Mouse (Mus musculus) thymus, postnatal 14 days (tissue): ENCODE measurements around the gene Tmem107.
A peak's percentile ranks its signal among the peaks of the same experiment; 100 is the strongest.

Experiments used
- DNase-seq: peaks from one replicate; pipeline ENCODE4 v3.0.0; 2021

The Tmem107 gene

DNA sequence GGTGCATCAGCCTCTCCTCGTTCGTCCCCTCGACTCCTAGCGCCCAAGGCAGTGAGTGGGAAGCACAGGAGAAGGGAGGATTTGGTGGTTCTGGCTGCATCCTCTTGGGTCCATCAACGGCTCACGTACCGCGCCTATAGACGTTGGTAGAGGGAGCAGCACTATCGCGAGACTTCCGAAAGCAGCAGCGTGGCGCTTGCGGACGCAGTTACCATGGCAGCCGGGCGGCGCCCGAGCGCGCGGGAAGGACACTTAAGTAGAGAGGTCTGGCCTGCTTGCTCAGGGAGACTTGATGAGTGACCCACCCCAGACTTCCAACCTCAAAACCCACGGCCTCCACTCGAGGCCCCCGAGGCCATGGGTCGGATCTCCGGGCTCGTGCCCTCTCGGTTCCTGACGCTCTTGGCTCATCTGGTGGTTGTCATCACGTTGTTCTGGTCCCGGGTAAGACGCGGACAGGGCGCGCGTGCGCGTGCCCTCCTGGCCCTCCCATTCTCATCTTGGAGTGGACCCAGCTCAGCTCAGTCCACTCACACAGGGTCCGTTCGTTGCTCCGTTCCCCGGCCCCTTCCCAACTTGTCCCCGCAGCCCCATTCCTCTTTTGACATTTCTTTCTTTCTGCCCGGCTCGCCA lies at the start of gene Tmem107:
Gene Tmem107, plus strand, starts transcription at position 217 of the 633 bp plus-strand sequence.
- DNase-seq = peak; percentile 93

- DNase-seq = no peak
Observed at GRCm38 (mm10) chr11:69026562-69026961, 44.0 kb upstream of the Tmem107 start.

GRCm38 (mm10) chr11:69028805-69029204 lies 41.8 kb upstream of the Tmem107 start:
- DNase-seq = peak; percentile 21

DNA sequence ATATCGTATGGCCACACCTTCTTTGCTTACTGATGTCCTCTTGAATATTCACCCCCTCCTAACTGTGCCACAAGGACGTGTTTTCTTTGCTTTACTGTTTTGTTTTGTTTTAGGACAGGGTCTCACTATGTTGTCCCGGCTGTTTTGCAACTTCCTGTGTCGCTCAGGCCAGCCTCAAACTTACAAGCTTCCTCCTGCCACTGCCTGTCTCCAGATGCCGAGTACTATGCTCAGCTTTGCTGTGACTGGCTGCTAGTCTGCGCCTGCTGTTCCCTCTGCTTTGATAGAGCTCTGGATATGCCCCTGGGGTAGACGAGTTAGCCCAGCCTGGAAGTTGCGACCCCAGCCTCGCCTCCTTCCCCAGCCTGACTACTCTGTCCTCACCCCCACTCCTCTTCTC lies 37.1 kb upstream of the Tmem107 start:
- DNase-seq = no peak

- DNase-seq = no peak
Observed at GRCm38 (mm10) chr11:69034585-69034984, 36.0 kb upstream of the Tmem107 start.

DNA sequence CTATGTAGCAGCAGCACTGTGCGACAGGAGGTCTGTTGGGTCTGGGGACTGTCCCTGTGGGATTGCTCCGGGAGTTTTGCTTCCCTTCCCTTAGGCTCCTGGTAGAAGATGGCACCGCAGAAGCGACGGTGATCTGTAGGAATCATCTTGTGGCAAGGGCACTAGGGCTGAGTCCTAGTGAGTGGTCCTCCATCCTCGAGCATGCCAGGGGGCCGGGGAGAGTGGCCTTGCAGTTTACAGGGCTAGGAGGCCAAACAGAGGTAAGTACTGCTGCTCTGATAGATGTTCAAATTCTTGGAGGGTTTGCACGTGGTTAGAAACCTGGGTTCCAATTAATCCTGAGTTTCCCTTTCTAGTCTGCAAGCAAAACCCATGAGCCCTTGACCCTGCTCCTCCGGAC lies 35.2 kb upstream of the Tmem107 start:
- no peak for DNase-seq

GRCm38 (mm10) chr11:69035849-69036248 lies 34.8 kb upstream of the Tmem107 start:
- peak; percentile 85 for DNase-seq

DNA sequence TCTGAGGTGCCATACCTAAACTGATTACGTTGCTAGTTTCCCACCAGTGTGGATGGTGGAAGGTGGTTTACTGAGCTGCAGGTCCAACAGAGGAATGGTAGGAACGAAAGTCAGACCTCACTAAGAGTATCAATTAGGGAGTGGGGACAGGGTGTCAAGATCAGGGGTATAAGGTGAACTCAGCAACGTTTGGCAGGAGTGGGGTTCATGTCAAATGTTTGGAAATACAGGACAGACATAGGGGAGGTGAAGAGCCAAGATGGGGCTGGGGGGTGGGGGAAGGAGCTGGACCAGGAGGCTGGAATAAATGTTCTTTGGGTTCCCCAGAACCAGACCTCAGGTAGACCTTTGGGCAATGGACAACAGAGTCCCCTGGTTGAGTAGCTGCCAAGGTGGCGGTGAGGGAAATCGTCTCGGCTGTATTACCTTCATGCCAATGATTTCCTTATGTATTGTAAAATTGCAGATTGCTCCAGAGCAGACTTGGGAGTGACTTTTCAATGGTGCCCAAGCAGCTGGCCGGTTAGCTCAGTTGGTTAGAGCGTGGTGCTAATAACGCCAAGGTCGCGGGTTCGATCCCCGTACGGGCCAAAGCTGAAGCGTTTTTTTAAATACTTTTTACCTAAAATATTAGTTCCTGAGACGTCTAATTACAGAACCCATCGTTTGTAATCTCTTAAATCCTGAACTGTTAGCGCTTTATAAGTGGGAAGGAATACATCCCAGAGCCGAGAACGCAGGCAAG lies 33.9 kb upstream of the Tmem107 start:
- DNase-seq = peak; percentile 87

GRCm38 (mm10) chr11:69037231-69038061 lies 33.2 kb upstream of the Tmem107 start:
- peak; percentile 88 for DNase-seq

GRCm38 (mm10) chr11:69038173-69038572 lies 32.4 kb upstream of the Tmem107 start:
- no peak for DNase-seq

- DNase-seq = peak; percentile 90
Observed at GRCm38 (mm10) chr11:69045531-69046394, 24.8 kb upstream of the Tmem107 start, which contains the start of gene Aurkb. Gene Aurkb (plus strand): TSS chr11:69045647.

GRCm38 (mm10) chr11:69046395-69046774 lies 24.2 kb upstream of the Tmem107 start:
- DNase-seq = no peak

DNA sequence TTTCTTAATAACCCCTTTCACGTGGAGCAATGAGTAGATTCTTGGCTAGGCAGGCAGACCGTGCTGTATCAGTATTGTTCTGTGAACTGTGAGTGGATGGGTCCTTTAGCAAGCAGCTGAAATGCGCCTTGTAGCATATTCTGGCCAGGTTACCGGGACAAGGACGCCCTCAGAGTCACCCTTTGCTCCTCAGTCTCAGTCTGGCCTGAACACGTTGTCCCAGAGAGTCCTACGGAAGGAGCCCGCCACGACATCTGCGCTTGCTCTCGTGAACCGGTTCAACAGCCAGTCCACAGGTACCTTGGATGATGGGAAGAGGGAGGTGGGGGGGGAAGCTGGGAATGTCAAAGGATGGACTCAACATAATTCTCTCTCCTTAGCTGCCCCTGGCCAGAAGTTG lies 23.0 kb upstream of the Tmem107 start:
- no peak for DNase-seq

- no peak for DNase-seq
Observed at GRCm38 (mm10) chr11:69048151-69048550, 22.5 kb upstream of the Tmem107 start.

DNA sequence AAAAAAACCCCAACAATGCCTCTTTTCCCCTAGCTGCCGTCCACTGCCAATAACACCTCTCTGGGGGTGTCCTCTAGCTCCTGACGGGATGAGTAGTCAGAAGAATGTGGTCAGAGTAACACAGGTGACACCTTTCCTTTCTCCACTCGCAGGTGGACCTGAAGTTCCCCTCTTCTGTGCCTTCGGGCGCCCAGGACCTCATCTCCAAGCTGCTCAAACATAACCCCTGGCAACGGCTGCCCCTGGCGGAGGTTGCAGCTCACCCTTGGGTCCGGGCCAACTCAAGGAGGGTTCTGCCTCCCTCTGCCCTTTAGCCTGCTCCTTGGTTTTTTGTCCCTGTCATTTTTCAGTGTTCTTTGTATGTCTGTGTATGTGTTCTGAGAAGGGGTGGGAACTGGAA lies 19.9 kb upstream of the Tmem107 start:
- no peak for DNase-seq

DNA sequence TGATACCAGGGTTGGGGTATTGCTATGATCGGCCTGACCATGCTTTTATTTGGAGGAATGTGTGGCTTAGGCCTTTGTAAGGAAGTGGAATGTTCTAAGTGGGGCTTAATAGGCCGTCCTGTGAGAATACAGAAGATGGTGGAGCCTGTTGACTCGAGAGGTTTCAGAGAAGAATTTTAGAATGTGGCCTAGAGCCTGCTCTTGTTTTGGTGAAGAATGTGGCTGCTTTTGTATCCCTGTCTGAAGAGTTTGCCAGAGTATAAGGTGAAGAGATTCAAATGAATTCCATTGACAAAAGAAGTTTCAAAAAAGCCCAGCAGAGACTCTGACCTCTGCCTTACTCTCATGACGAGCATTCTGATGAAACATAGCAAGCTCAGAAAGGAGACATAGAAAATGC lies 18.8 kb upstream of the Tmem107 start:
- no peak for DNase-seq

DNA sequence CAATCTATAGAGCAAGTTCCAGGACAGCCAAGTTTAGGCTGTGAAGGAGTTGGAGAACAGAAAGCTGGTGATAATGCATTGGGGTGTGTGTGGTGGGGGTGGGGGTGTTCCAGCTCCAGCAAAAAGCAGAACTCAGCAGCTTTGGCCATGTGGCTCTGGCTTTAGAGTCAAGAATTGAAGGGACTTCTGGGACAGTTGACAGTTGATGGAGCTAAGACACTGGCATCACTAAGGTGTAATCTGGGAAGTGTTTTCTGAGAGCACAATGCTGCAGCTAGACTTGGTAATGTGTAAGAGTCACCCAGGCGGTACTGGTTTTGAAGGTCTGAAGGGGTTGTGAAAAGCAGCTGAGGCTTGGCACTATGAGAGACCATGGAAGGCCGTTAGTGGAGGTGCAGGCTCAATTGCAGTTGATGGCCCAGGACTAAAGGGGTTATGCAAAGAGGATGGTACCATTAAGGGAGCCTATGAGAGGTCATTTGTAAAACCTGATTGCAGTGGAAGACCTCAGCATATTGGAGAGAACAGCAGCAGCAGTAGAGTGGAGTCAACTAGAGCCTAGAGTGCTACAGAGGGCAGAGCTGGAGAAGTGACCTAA lies 17.7 kb upstream of the Tmem107 start:
- no peak for DNase-seq

DNA sequence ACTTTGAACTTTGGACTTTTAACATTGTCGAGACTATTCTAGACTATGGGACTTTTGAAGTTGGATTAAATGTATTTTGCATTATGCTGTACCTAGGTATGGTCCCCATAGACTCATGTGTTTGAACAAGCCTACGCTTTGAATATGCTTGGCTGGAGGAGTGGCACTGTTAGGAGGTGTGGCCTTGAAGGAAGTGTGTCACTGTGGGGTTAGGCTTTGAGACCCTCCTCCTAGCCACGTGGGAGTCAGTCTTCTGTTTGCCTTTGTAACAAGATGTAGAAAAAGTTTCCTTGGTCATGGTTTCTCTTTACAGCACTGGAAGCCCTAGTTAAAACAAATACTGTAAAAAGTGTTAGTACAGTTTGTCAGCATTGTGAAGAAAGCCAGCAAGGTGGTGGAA lies 16.8 kb upstream of the Tmem107 start:
- no peak for DNase-seq

- no peak for DNase-seq
Observed at GRCm38 (mm10) chr11:69058265-69058664, 12.3 kb upstream of the Tmem107 start.

DNA sequence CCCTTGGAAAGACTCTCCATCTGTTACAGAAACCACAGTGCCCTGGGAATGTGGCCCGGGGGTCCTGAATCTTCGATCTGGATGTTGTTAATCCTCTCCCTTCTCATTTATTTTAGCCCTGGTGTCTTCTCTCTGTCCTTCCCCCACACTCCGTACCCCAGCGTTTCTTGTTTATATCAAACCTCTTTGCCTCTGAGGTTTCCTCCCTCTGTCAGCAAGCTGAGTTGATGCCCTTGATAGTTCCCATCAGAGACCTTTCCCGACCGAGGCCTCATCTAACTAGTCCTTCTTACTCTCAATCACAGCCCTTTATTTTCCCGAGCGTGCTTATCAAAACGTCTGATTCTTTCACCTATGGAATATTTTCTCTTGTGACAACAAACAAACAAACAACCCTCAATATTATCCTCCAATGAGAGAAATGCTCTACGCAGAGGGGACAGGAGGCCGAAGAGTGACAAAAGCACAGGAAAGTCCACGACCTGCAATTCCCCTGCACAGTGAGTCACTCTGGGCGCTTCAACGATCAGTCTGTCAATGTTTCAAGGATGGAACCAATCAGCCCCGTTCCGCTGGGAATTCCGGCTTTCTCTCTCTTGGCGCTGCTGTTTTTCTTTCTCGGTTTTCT lies 11.8 kb upstream of the Tmem107 start:
- DNase-seq = peak; percentile 31

- DNase-seq = peak; percentile 96
Observed at GRCm38 (mm10) chr11:69059357-69059974, 11.1 kb upstream of the Tmem107 start, which contains the start of gene Borcs6. Gene Borcs6 (plus strand): TSS chr11:69059717.
